Mouse (Mus musculus) cerebellum, adult 2 months (tissue): ENCODE measurements around the gene Taok1.

Experiments used
- CTCF ChIP-seq: fragments of 200-500 bp; IDR thresholded peaks from 2 replicates; pipeline ENCODE4 v1.5.1; 2011; ENCODE audit warnings: low read depth, mild to moderate bottlenecking, control low read depth, low read length, moderate library complexity, borderline replicate concordance; ENCODE audit not compliant: insufficient read depth
- POLR2A ChIP-seq: fragments of 200-500 bp; IDR thresholded peaks from 2 replicates; pipeline ENCODE4 v1.6.1; 2011; ENCODE audit warnings: low read length, control low read depth, borderline replicate concordance; ENCODE audit not compliant: insufficient read depth

GRCm38 (mm10) chr11:77645481-77645880 is 37.9 kb upstream of the Taok1 start:
- TF ChIP-seq POLR2A (no peak), CTCF (no peak)
